Mouse (Mus musculus): ENCODE results near the gene Tmem192.

- TF ChIP-seq POLR2A (IDR thresholded peaks at IDR 0.05; ENCODE audit: extremely low read depth, insufficient read depth, low read length) (peak; percentile 35), CTCF (IDR thresholded peaks at IDR 0.05; ENCODE audit: low read depth, low read length) (no peak)
These were observed at the start of gene Tmem192 for GRCm38 (mm10) chr8:64946820-64947697.
